Mouse (Mus musculus) left cerebral cortex, adult 2 months (tissue): ENCODE measurements at regions not wholly inside any gene's neighbourhood (a gene's known extent, or its start where the extent isn't known, plus 50 kb on each side); places are given as distances from the start of the nearest gene placed in this dataset.

ENCODE experiments used
- DNase-seq, 2 experiments: peaks; one replicate each; pipeline ENCODE4 v3.0.0; 2021 to 2022; ENCODE audit warnings: low spot score in 2 of 2, mixed read lengths in 1 of 2; ENCODE audit errors: extremely low spot score in 1 of 2
- H3K27ac ChIP-seq: fragments of 200-600 bp; 2 replicates; pipeline ENCODE4 v1.8.1; 2022
- H3K4me3 ChIP-seq: fragments of 200-600 bp; 2 replicates; pipeline ENCODE4 v1.8.1; 2022
- CTCF ChIP-seq: fragments of 200-600 bp; IDR thresholded peaks from 2 replicates; pipeline ENCODE4 v1.8.1; 2022; ENCODE audit warnings: antibody characterized with exemption, mild to moderate bottlenecking, moderate library complexity
- intact Hi-C: fragments of 180-260 bp; cut with DNase I; formaldehyde crosslinking; loops from one replicate; pipeline ENCODE4 v1.15.1; 2025

GRCm38 (mm10) chr1:45575131-45575530 lies 72.0 kb upstream of the Col5a2 start:
- H3K4me3 ChIP-seq: no peak overlapping the region

GRCm38 (mm10) chr1:45580466-45580865 lies 77.4 kb upstream of the Col5a2 start:
- no peak for DNase-seq
- no peak overlapping the region for H3K27ac ChIP-seq
- no peak for TF ChIP-seq CTCF
- H3K4me3 ChIP-seq: no peak overlapping the region
- intact Hi-C loops: no loop called here

More at GRCm38 (mm10) chr1:45575131-45575530, 72.0 kb upstream of the Col5a2 start:
- intact Hi-C loops: no loop called here
- no peak for TF ChIP-seq CTCF
- DNase-seq: no peak
- H3K27ac ChIP-seq: no peak overlapping the region

- no peak overlapping the region for H3K27ac ChIP-seq
- intact Hi-C loops: no loop called here
- no peak for TF ChIP-seq CTCF
- no peak overlapping the region for H3K4me3 ChIP-seq
- DNase-seq: no peak
Measured at GRCm38 (mm10) chr1:45587351-45588025, 84.4 kb upstream of the Col5a2 start.

- no peak for DNase-seq
- intact Hi-C loops: no loop called here
- no peak for TF ChIP-seq CTCF
- Histone ChIP-seq H3K4me3 (no peak overlapping the region), H3K27ac (no peak overlapping the region)
Measured at GRCm38 (mm10) chr1:45597316-45597715, 94.2 kb upstream of the Col5a2 start.

- H3K27ac ChIP-seq: no peak overlapping the region
- DNase-seq: no peak
- no peak for TF ChIP-seq CTCF
- H3K4me3 ChIP-seq: no peak overlapping the region
- intact Hi-C loops: no loop called here
Measured at GRCm38 (mm10) chr1:45599421-45599820, 96.3 kb upstream of the Col5a2 start.

- Histone ChIP-seq H3K27ac (no peak overlapping the region), H3K4me3 (no peak overlapping the region)
- intact Hi-C loops: no loop called here
- no peak for TF ChIP-seq CTCF
- DNase-seq: no peak
Measured at GRCm38 (mm10) chr1:45600011-45600410, 96.9 kb upstream of the Col5a2 start.

- TF ChIP-seq CTCF: no peak
- no peak for DNase-seq
- H3K4me3 ChIP-seq: no peak overlapping the region
- no peak overlapping the region for H3K27ac ChIP-seq
- intact Hi-C loops: no loop called here
Measured at GRCm38 (mm10) chr1:45605571-45605970, 102.5 kb upstream of the Col5a2 start.

GRCm38 (mm10) chr1:45608316-45608715 lies 105.2 kb upstream of the Col5a2 start:
- no peak overlapping the region for H3K27ac ChIP-seq
- no peak overlapping the region for H3K4me3 ChIP-seq
- no peak for DNase-seq
- intact Hi-C loops: no loop called here
- TF ChIP-seq CTCF: no peak

- intact Hi-C loops: no loop called here
- no peak overlapping the region for H3K27ac ChIP-seq
- DNase-seq: no peak
- no peak overlapping the region for H3K4me3 ChIP-seq
- TF ChIP-seq CTCF: no peak
Measured at GRCm38 (mm10) chr1:45619008-45619407, 115.9 kb upstream of the Col5a2 start.

- no peak for TF ChIP-seq CTCF
- H3K27ac ChIP-seq: no peak overlapping the region
- intact Hi-C loops: loop anchor here (10.0 kb wide), 1 partner anchor 139 kb away; no protein-coding TSS in a partner anchor
- no peak overlapping the region for H3K4me3 ChIP-seq
- no peak for DNase-seq
Measured at GRCm38 (mm10) chr1:45625921-45626320, 122.8 kb upstream of the Col5a2 start.

GRCm38 (mm10) chr1:45626733-45627132 lies 123.7 kb upstream of the Col5a2 start:
- Histone ChIP-seq H3K27ac (no peak overlapping the region), H3K4me3 (no peak overlapping the region)
- no peak for DNase-seq
- intact Hi-C loops: loop anchor here (1.0 to 10.0 kb wide), 2 partner anchors 138 to 194 kb away; no protein-coding TSS in a partner anchor
- no peak for TF ChIP-seq CTCF

- DNase-seq: peak; percentile 8 to 10
- H3K4me3 ChIP-seq: no peak overlapping the region
- no peak overlapping the region for H3K27ac ChIP-seq
- intact Hi-C loops: loop anchor here (1.0 to 10.0 kb wide), 3 partner anchors 137 to 883 kb away; no protein-coding TSS in a partner anchor
- peak; percentile 63 for TF ChIP-seq CTCF
Measured at GRCm38 (mm10) chr1:45627840-45628239, 124.8 kb upstream of the Col5a2 start.

- no peak overlapping the region for H3K4me3 ChIP-seq
- intact Hi-C loops: no loop called here
- H3K27ac ChIP-seq: no peak overlapping the region
- no peak for TF ChIP-seq CTCF
- DNase-seq: no peak
Measured at GRCm38 (mm10) chr1:45647301-45647700, 144.2 kb upstream of the Col5a2 start.
